Mouse (Mus musculus): ENCODE results near the gene Sncg. TPM values are rescaled to one million over a fixed set of nuclear protein-coding genes. Genes with fewer than 3 reads are reported as not detected.

Gene Sncg
- polyA plus RNA-seq, 1 experiment, result 19.1 TPM

DNA sequence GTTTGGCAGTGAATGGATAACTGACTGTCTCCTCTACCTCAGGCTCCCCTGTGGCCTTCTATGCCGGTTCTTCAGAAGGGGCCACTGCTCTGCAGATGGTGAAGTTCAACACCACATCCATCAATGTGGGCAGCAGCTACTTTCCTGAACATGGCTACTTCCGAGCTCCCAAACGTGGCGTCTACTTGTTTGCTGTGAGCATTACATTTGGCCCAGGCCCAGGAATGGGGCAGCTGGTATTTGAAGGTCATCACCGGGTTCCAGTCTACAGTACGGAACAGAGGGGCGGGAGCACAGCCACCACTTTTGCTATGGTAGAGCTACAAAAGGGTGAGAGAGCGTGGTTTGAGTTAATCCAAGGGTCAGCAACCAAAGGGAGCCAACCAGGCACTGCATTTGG lies 28.3 kb upstream of the Sncg start:
- no peak overlapping the region for H3K4me3 ChIP-seq (ENCODE audit: insufficient read depth, low read depth, low read length)
- 49% methylated on average over 8 of the region's 8 CpGs for WGBS
- no peak overlapping the region for H3K27ac ChIP-seq (ENCODE audit: insufficient read depth, low read depth, low read length)
- H3K4me1 ChIP-seq (ENCODE audit: control insufficient read depth, insufficient read depth, low read length), result no peaks in the 10 kb centered on the region
- H3K36me3 ChIP-seq (ENCODE audit: control insufficient read depth, insufficient read depth, low read length), result no peaks in the 10 kb centered on the region; the same call in 1 of the 2 replicates
- no peak for DNase-seq
- H3K27me3 ChIP-seq (replicated peaks; ENCODE audit: control insufficient read depth, insufficient read depth, low read length), result no peaks in the 10 kb centered on the region
- TF ChIP-seq CTCF (conservative IDR thresholded peaks at IDR 0.05; ENCODE audit: insufficient read depth, insufficient read length, low read depth, low read length), result no peak
- TF ChIP-seq POLR2A (IDR thresholded peaks at IDR 0.05; ENCODE audit: low read depth, low read length), result no peak

DNA sequence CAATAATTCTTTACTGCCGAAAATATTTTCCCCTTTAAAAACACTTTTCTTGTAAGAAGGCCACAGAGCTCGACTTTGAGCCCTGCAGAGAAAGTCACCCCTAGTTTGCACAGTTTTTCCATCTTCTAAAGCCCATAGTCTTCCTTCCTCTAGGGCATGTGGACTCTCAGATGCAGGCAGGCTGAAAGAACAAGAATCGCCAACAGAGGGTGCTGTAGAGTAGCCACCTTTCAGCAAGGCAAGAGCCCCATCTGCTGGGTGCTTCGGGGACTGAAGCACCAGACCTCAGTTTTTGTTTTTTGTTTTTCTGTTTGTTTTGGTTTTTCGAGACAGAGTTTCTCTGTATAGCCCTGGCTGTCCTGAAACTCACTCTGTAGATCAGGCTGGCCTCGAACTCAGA lies 26.5 kb upstream of the Sncg start:
- TF ChIP-seq CTCF (conservative IDR thresholded peaks at IDR 0.05; ENCODE audit: insufficient read depth, insufficient read length, low read depth, low read length) (peak; percentile 100), POLR2A (IDR thresholded peaks at IDR 0.05; ENCODE audit: low read depth, low read length) (no peak)
- Histone ChIP-seq H3K27me3 (replicated peaks; ENCODE audit: control insufficient read depth, insufficient read depth, low read length) (no peaks in the 10 kb centered on the region), H3K4me3 (ENCODE audit: insufficient read depth, low read depth, low read length) (no peak overlapping the region), H3K4me1 (ENCODE audit: control insufficient read depth, insufficient read depth, low read length) (no peaks in the 10 kb centered on the region), H3K27ac (ENCODE audit: insufficient read depth, low read depth, low read length) (no peak overlapping the region), H3K36me3 (ENCODE audit: control insufficient read depth, insufficient read depth, low read length) (no peaks in the 10 kb centered on the region)
- WGBS, result 49% methylated on average over 6 of the region's 6 CpGs
- peak; percentile 86 for DNase-seq

DNA sequence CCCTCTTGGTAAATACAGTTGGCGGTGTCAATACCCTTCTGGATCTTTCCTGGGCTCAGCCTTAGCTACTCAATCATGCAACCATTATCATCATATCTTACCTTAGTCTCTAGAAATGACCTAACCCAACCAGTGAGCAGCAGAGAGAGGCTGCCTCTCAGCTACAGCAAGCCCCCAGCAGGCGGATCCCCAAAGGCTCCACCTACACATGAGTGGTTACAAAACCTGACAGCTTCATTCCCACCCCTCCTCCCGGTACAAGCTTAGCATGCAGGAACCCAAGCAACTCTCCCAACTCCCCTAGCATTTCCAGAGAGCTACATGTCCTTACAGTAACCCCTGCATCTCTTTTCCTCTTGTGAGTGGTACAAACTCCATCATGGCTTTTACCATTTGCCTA lies 25.4 kb upstream of the Sncg start:
- DNase-seq, result no peak
- TF ChIP-seq POLR2A (IDR thresholded peaks at IDR 0.05; ENCODE audit: low read depth, low read length) (no peak), CTCF (conservative IDR thresholded peaks at IDR 0.05; ENCODE audit: insufficient read depth, insufficient read length, low read depth, low read length) (no peak)

DNA sequence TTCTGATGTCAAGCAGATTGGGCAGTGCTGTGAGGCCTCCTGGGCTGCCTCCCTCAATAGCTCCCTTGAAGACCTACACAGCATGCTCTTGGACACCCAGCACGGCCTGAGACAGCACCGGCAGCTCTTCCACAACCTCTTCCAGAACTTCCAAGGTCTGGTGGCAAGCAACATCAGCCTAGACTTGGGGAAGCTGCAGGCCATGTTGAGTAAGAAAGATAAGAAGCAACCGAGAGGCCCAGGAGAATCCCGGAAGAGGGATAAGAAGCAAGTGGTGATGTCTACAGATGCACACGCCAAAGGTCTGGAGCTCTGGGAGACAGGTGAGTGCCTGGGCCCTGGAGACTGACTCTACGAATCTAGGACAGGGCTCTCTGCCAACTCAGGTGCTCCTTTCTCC lies 24.7 kb upstream of the Sncg start:
- TF ChIP-seq CTCF (conservative IDR thresholded peaks at IDR 0.05; ENCODE audit: insufficient read depth, insufficient read length, low read depth, low read length) (no peak), POLR2A (IDR thresholded peaks at IDR 0.05; ENCODE audit: low read depth, low read length) (no peak)
- Histone ChIP-seq H3K36me3 (ENCODE audit: control insufficient read depth, insufficient read depth, low read length) (no peaks in the 10 kb centered on the region), H3K27ac (ENCODE audit: insufficient read depth, low read depth, low read length) (no peak overlapping the region), H3K4me3 (ENCODE audit: insufficient read depth, low read depth, low read length) (no peak overlapping the region), H3K27me3 (replicated peaks; ENCODE audit: control insufficient read depth, insufficient read depth, low read length) (no peaks in the 10 kb centered on the region), H3K4me1 (ENCODE audit: control insufficient read depth, insufficient read depth, low read length) (no peaks in the 10 kb centered on the region)
- WGBS, result 94% methylated on average over 6 of the region's 6 CpGs
- DNase-seq, result no peak

More for the DNA sequence above, 25.4 kb upstream of the Sncg start:
- no peak overlapping the region for H3K27ac ChIP-seq (ENCODE audit: insufficient read depth, low read depth, low read length)
- 89% methylated on average over 3 of the region's 3 CpGs for WGBS
- H3K4me1 ChIP-seq (ENCODE audit: control insufficient read depth, insufficient read depth, low read length), result no peaks in the 10 kb centered on the region
- H3K4me3 ChIP-seq (ENCODE audit: insufficient read depth, low read depth, low read length), result no peak overlapping the region
- no peaks in the 10 kb centered on the region for H3K36me3 ChIP-seq (ENCODE audit: control insufficient read depth, insufficient read depth, low read length)
- no peaks in the 10 kb centered on the region for H3K27me3 ChIP-seq (replicated peaks; ENCODE audit: control insufficient read depth, insufficient read depth, low read length)

DNA sequence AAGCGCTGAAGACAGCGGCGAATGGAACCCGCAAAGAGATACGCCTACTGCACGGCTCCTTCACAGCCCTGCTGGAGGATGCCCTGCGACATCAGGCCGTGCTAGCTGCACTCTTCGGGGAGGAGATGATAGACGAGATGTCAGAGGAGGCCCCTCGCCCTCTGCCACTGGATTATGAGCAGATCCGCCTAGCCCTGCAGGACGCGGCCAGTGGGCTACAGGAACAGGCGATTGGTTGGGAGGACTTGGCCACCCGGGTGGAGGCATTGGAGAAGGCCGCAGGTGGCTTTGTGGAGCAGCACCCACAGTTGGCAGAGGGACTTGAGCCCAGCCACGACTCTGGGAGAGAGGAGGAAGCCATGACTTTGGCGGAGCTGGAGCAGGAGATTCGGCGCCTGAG lies 24.3 kb upstream of the Sncg start:
- DNase-seq, result no peak
- TF ChIP-seq POLR2A (IDR thresholded peaks at IDR 0.05; ENCODE audit: low read depth, low read length), result no peak
- TF ChIP-seq CTCF (conservative IDR thresholded peaks at IDR 0.05; ENCODE audit: insufficient read depth, insufficient read length, low read depth, low read length), result no peak
- H3K4me1 ChIP-seq (ENCODE audit: control insufficient read depth, insufficient read depth, low read length), result no peaks in the 10 kb centered on the region
- no peak overlapping the region for H3K4me3 ChIP-seq (ENCODE audit: insufficient read depth, low read depth, low read length)
- WGBS, result 88% methylated on average over 21 of the region's 21 CpGs
- no peak overlapping the region for H3K27ac ChIP-seq (ENCODE audit: insufficient read depth, low read depth, low read length)
- no peaks in the 10 kb centered on the region for H3K27me3 ChIP-seq (replicated peaks; ENCODE audit: control insufficient read depth, insufficient read depth, low read length)
- no peaks in the 10 kb centered on the region for H3K36me3 ChIP-seq (ENCODE audit: control insufficient read depth, insufficient read depth, low read length)

DNA sequence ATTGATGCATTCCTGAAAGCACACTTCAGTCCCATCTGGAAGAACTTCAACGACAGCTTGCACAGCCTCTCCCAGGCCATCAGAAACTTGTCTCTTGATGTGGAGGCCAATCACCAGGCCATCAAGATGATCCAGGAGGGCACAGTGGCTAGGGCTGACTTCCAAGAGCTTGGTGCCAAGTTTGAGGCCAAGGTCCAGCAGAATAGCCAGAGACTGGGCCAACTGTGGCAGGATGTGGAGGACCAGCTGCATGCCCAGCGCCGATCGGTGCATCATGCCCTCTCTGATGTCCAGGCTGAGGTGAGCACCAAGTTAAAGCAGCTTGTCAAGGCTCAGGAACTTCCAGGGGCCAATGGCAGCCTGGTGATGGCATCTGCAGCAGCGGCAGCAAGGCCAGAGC lies 23.3 kb upstream of the Sncg start:
- TF ChIP-seq CTCF (conservative IDR thresholded peaks at IDR 0.05; ENCODE audit: insufficient read depth, insufficient read length, low read depth, low read length) (no peak), POLR2A (IDR thresholded peaks at IDR 0.05; ENCODE audit: low read depth, low read length) (no peak)
- Histone ChIP-seq H3K27me3 (replicated peaks; ENCODE audit: control insufficient read depth, insufficient read depth, low read length) (no peaks in the 10 kb centered on the region), H3K27ac (ENCODE audit: insufficient read depth, low read depth, low read length) (no peak overlapping the region), H3K36me3 (ENCODE audit: control insufficient read depth, insufficient read depth, low read length) (no peaks in the 10 kb centered on the region), H3K4me1 (ENCODE audit: control insufficient read depth, insufficient read depth, low read length) (no peaks in the 10 kb centered on the region), H3K4me3 (ENCODE audit: insufficient read depth, low read depth, low read length) (no peak overlapping the region)
- 75% methylated on average over 5 of the region's 5 CpGs for WGBS
- peak; percentile 77 for DNase-seq

DNA sequence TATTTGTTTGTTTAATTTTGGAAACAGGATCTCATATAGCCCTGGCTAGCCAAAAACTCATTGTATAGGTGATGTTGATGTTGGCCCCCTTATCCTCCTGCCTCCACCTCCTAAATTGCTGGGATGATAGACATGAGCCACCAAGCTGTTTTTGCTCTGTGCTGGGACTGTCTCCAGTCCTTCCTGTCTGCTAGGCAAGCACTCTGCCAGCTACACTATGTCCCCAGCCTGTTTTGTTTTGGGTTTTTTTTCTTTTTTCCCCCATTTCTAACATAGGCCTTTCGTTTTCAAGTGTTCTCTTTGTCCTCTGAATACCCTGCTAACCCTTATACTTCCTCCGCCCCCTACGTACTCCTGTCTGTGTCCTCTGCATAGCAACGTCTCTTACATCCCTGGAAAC lies 18.7 kb upstream of the Sncg start:
- no peak for DNase-seq
- Histone ChIP-seq H3K4me3 (ENCODE audit: insufficient read depth, low read depth, low read length) (no peak overlapping the region), H3K36me3 (ENCODE audit: control insufficient read depth, insufficient read depth, low read length) (no peaks in the 10 kb centered on the region), H3K27me3 (replicated peaks; ENCODE audit: control insufficient read depth, insufficient read depth, low read length) (no peaks in the 10 kb centered on the region), H3K4me1 (ENCODE audit: control insufficient read depth, insufficient read depth, low read length) (no peaks in the 10 kb centered on the region), H3K27ac (ENCODE audit: insufficient read depth, low read depth, low read length) (no peak overlapping the region)
- 69% methylated on average over 4 of the region's 4 CpGs for WGBS
- TF ChIP-seq POLR2A (IDR thresholded peaks at IDR 0.05; ENCODE audit: low read depth, low read length) (no peak), CTCF (conservative IDR thresholded peaks at IDR 0.05; ENCODE audit: insufficient read depth, insufficient read length, low read depth, low read length) (no peak)
